Mouse (Mus musculus) CH12.LX (cell line): ENCODE data around the gene Aqp6.

Source experiments
- CTCF ChIP-seq, 2 experiments: IDR thresholded peaks in 1 of 2; conservative IDR thresholded peaks in 1 of 2; 2 replicates each; pipeline ENCODE4 v1.5.1; 2011 to 2012; ENCODE audit warnings: low read depth in 2 of 2, low read length in 2 of 2, improper control_type of control experiment in 1 of 2, inconsistent platforms in 1 of 2, mild to moderate bottlenecking in 1 of 2, moderate library complexity in 1 of 2
- ELF1 ChIP-seq: IDR thresholded peaks from 2 replicates; pipeline ENCODE4 v1.6.1; 2014; ENCODE audit warnings: low read depth, mild to moderate bottlenecking, inconsistent platforms, low read length, improper control_type of control experiment
- EP300 ChIP-seq: IDR thresholded peaks from 2 replicates; pipeline ENCODE4 v1.6.1; 2011; ENCODE audit warnings: low read length, improper control_type of control experiment
- HCFC1 ChIP-seq: IDR thresholded peaks from 2 replicates; pipeline ENCODE4 v1.6.1; 2012; ENCODE audit warnings: low read depth, mild to moderate bottlenecking, inconsistent platforms, low read length, improper control_type of control experiment
- JUND ChIP-seq: conservative IDR thresholded peaks from 2 replicates; pipeline ENCODE4 v1.6.1; 2011; ENCODE audit warnings: low read depth, low read length, improper control_type of control experiment
- KAT2A ChIP-seq: IDR thresholded peaks from 2 replicates; pipeline ENCODE4 v1.6.1; 2012; ENCODE audit warnings: low read length, improper control_type of control experiment, inconsistent platforms; ENCODE audit not compliant: insufficient replicate concordance
- MAX ChIP-seq: IDR thresholded peaks from 2 replicates; pipeline ENCODE4 v1.6.1; 2011; ENCODE audit warnings: low read length, improper control_type of control experiment
- NRF1 ChIP-seq: IDR thresholded peaks from 2 replicates; pipeline ENCODE4 v1.6.1; 2014; ENCODE audit warnings: low read depth, mild to moderate bottlenecking, inconsistent platforms, low read length, improper control_type of control experiment, moderate library complexity
- POLR2A ChIP-seq: IDR thresholded peaks from 2 replicates; pipeline ENCODE4 v1.6.1; 2011; ENCODE audit warnings: low read depth, mild to moderate bottlenecking, improper control_type of control experiment, low read length
- SIN3A ChIP-seq: IDR thresholded peaks from 2 replicates; pipeline ENCODE4 v1.6.1; 2012; ENCODE audit warnings: low read length, improper control_type of control experiment, inconsistent platforms
- TCF12 ChIP-seq: IDR thresholded peaks from 2 replicates; pipeline ENCODE4 v1.6.1; 2014; ENCODE audit warnings: low read depth, mild to moderate bottlenecking, inconsistent platforms, low read length, improper control_type of control experiment
- USF1 ChIP-seq: IDR thresholded peaks from 2 replicates; pipeline ENCODE4 v1.6.1; 2014; ENCODE audit warnings: low read depth, mild to moderate bottlenecking, inconsistent platforms, low read length, improper control_type of control experiment

DNA sequence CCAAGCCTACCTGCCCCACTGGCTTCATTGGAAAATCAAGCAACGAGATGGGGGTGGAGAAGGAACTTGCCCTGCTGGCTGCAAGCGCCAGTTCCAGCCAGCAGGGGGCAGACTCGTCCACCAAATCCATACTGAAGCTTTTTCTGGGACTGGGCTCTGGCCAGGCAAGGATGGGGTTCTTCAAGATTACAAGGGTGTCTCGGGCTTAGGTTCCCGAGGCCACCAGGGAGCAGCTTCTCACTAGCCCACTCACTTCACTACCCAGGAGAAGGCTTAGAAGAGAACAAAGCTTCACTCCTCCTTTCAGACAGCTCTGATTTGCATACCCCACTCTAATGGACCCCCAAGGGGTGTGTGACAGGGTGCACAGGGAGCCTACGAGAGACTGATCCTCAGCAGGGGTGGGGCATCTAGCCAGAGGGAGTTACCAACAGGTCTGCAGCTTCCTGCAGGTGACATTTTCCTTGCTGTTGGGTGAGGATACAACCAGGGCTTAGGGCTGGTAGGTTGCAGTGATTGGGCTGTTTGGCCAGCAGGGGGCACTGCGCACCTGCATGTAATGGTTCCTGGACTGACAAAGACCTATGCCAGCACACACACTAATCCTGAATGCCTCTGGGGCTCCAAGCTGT lies 5.0 kb upstream of the Aqp6 start:
- TF ChIP-seq POLR2A (no peak), EP300 (no peak), CTCF (conservative IDR thresholded peaks at IDR 0.05 in 1 of 2, IDR thresholded peaks at IDR 0.05 in 1 of 2; ENCODE audit: low read depth in 2 of 2, low read length in 2 of 2) (peak; percentile 86 to 97), JUND (no peak), MAX (no peak), NRF1 (no peak), ELF1 (no peak), TCF12 (0 out of 2 replicates have a peak, but pooled peaks have one; percentile 21), KAT2A (no peak), HCFC1 (no peak), USF1 (no peak), SIN3A (peak; percentile 42; the same call in 1 of the 2 replicates)
